Mouse (Mus musculus): ENCODE results near the gene Cacna1a. TPM values are rescaled to one million over a fixed set of nuclear protein-coding genes. Genes with fewer than 3 reads are reported as not detected.
A peak's percentile ranks its signal among the peaks of the same experiment; 100 is the strongest.

The Cacna1a gene
- polyA plus RNA-seq, 1 experiment from 2014 or later = 1.3 TPM

DNA sequence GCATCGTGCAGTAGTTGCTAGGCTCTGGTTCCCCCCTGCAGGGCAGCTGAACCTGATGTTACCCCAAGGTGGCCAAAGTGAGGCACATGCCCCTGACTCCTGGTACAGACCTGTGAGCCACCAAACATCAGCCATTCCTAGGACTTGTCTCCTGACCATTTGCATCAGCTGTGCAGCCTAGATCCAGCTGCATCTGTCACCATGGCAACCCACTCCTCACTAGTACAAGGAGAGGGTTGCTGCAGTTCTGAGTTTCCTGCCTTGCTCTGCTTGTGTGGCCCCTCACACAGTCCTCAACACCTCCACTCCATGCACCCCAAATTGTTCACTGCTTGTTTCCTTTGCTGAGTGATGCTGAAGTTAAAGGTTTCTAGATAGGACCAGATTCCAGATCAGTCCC is 175.8 kb downstream of the Cacna1a start:
- POLR2A ChIA-PET = no interaction called here
- ATAC-seq (no peak), DNase-seq (ENCODE audit: low read depth, low spot score) (no peak)
- TF ChIP-seq CTCF (IDR thresholded peaks at IDR 0.05) = no peak
- CTCF ChIA-PET = no interaction called here
- peaks cover 27% of the 10 kb centered on the region for H3K27me3 ChIP-seq
- in situ Hi-C loops (cut with MboI; ENCODE audit: low pct_unique_long_range_greater_than_20kb) = no loop called here

DNA sequence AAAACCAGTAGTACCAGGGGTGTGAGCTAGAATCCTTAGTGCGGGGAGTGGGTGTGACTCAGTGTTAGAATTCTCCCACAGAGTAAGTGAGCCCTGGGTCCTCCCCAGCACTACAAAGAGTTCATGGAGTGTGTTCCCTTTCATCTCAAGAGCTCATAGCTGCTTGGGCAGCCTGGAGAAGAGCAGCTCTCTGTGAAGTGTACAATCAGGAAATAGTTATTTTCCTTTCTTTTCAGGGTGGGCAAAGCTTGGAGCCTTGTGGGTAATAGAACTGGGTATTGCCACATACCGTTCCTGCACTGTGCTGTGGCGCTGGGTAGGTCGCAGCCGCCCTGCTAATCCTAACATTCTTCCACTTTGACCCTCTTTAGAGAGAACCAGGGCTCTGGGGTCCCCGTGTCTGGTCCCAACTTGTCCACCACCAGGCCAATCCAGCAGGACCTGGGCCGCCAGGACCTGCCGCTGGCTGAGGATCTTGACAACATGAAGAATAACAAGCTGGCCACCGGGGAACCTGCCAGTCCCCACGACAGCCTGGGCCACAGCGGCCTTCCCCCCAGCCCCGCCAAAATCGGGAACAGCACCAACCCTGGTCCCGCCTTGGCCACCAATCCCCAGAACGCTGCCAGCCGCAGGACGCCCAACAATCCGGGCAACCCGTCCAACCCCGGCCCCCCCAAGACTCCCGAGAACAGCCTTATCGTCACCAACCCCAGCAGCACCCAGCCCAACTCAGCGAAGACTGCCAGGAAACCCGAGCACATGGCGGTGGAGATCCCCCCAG is 177.5 kb downstream of the Cacna1a start:
- POLR2A ChIA-PET = no interaction called here
- CTCF ChIA-PET = interaction anchor here (1.0 kb wide), 1 partner anchor 8 kb away, joined by 3 read pairs; no protein-coding TSS in a partner anchor

GRCm38 (mm10) chr8:84566816-84567413 is 178.7 kb downstream of the Cacna1a start:
- DNase-seq (ENCODE audit: low read depth, low spot score) = no peak
- no peak for TF ChIP-seq CTCF (IDR thresholded peaks at IDR 0.05)
- H3K27me3 ChIP-seq = peaks cover 24% of the 10 kb centered on the region
- in situ Hi-C loops (cut with MboI; ENCODE audit: low pct_unique_long_range_greater_than_20kb) = no loop called here
- CTCF ChIA-PET = no interaction called here
- no peak for ATAC-seq
- POLR2A ChIA-PET = no interaction called here

More for the DNA sequence above, 177.5 kb downstream of the Cacna1a start:
- in situ Hi-C loops (cut with MboI; ENCODE audit: low pct_unique_long_range_greater_than_20kb) = no loop called here
- ATAC-seq (no peak), DNase-seq (ENCODE audit: low read depth, low spot score) (no peak)
- no peak for TF ChIP-seq CTCF (IDR thresholded peaks at IDR 0.05)
- peaks cover 21% of the 10 kb centered on the region for H3K27me3 ChIP-seq

GRCm38 (mm10) chr8:84567541-84567940 is 179.3 kb downstream of the Cacna1a start:
- DNase-seq (ENCODE audit: low read depth, low spot score) (no peak), ATAC-seq (no peak)
- POLR2A ChIA-PET = no interaction called here
- CTCF ChIA-PET = no interaction called here
- no peak for TF ChIP-seq CTCF (IDR thresholded peaks at IDR 0.05)
- peaks cover 26% of the 10 kb centered on the region for H3K27me3 ChIP-seq
- in situ Hi-C loops (cut with MboI; ENCODE audit: low pct_unique_long_range_greater_than_20kb) = no loop called here

DNA sequence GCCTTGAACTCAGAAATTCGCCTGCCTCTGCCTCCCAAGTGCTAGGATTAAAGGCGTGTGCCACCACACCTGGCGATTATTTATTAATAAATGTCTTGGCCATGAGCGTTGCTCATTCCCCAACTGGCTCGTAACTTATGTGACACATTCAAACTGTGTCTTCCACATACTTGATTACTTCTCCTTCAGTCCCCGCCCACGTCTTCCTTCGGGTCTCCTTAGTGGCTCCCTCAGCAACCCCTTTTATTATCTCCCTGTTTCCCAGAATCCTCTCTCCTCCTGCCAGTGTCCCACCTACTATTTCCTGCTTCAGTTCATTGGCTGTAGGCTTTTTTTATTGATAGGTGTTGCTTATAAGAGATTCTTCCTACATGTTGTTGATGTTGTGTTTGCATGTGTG is 180.5 kb downstream of the Cacna1a start:
- ATAC-seq (no peak), DNase-seq (ENCODE audit: low read depth, low spot score) (no peak)
- TF ChIP-seq CTCF (IDR thresholded peaks at IDR 0.05) = no peak
- in situ Hi-C loops (cut with MboI; ENCODE audit: low pct_unique_long_range_greater_than_20kb) = no loop called here
- ChIA-PET CTCF (no interaction called here), POLR2A (no interaction called here)
- peaks cover 23% of the 10 kb centered on the region for H3K27me3 ChIP-seq

- ChIA-PET CTCF (interaction anchor here (1.1 kb wide), 1 partner anchor 11 kb away, joined by 3 read pairs; no protein-coding TSS in a partner anchor), POLR2A (no interaction called here)
- H3K27me3 ChIP-seq = peaks cover 24% of the 10 kb centered on the region
- TF ChIP-seq CTCF (IDR thresholded peaks at IDR 0.05) = no peak
- in situ Hi-C loops (cut with MboI; ENCODE audit: low pct_unique_long_range_greater_than_20kb) = loop anchor here (5.0 kb wide), 1 partner anchor 208 kb away; no protein-coding TSS in a partner anchor
- no peak for DNase-seq (ENCODE audit: low read depth, low spot score)
- ATAC-seq = no peak
Measured at GRCm38 (mm10) chr8:84569921-84570673, 181.9 kb downstream of the Cacna1a start.

DNA sequence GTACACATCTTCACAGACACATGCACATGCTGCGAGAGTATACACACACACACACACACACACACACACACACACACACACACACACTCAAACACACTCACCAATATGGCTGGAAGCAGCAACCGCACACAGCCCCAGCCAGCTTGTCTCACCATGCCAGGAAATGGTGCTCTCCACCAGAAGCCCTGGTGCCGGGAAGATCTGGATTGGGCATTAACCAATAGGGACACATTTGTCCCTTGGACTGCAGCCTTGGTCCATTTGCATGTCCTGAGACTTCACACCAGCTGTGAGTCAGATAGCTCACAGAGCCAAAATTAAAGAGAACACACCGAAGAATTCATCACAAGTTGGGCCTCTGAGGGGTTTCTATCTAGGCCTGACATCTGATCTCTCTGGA is 189.2 kb downstream of the Cacna1a start:
- DNase-seq (ENCODE audit: low read depth, low spot score) = no peak
- CTCF ChIA-PET = no interaction called here
- TF ChIP-seq CTCF (IDR thresholded peaks at IDR 0.05) = no peak
- in situ Hi-C loops (cut with MboI; ENCODE audit: low pct_unique_long_range_greater_than_20kb) = no loop called here
- ATAC-seq = no peak
- H3K27me3 ChIP-seq = peaks cover 20% of the 10 kb centered on the region
- POLR2A ChIA-PET = no interaction called here

- in situ Hi-C loops (cut with MboI; ENCODE audit: low pct_unique_long_range_greater_than_20kb) = no loop called here
- peaks cover 17% of the 10 kb centered on the region for H3K27me3 ChIP-seq
- DNase-seq (ENCODE audit: low read depth, low spot score) (no peak), ATAC-seq (no peak)
- POLR2A ChIA-PET = no interaction called here
- CTCF ChIA-PET = interaction anchor here (0.8 to 1.0 kb wide), 2 partner anchors 9 to 13 kb away, joined by 3 to 4 read pairs; no protein-coding TSS in a partner anchor
- TF ChIP-seq CTCF (IDR thresholded peaks at IDR 0.05) = peak; percentile 68
Measured at GRCm38 (mm10) chr8:84579595-84579994, 191.4 kb downstream of the Cacna1a start.

DNA sequence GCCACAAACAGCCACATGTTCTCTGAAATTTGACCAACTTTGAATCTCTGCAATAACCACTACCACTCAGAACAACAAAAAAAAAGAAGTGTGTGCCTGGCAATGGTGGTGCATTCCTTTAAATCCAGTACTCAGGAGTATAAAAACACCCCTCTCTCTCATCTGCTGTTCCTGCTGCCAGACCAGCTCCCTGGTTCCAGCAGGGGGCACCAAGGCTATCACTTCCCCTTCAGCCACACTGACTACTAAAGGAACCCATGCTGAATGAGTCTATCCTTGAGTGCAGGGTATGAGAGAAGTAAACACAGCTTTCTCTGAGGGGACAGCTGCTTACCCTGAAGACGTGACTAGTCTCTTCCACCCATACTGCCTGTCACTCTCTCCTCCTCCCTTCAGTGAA is 197.1 kb downstream of the Cacna1a start:
- TF ChIP-seq CTCF (IDR thresholded peaks at IDR 0.05) = no peak
- POLR2A ChIA-PET = no interaction called here
- in situ Hi-C loops (cut with MboI; ENCODE audit: low pct_unique_long_range_greater_than_20kb) = no loop called here
- CTCF ChIA-PET = interaction anchor here (0.9 to 1.8 kb wide), 2 partner anchors 10 to 228 kb away, joined by 3 to 12 read pairs; no protein-coding TSS in a partner anchor
- peaks cover 16% of the 10 kb centered on the region for H3K27me3 ChIP-seq
- DNase-seq (ENCODE audit: low read depth, low spot score) (no peak), ATAC-seq (no peak)

GRCm38 (mm10) chr8:84586221-84586620 is 198.0 kb downstream of the Cacna1a start:
- in situ Hi-C loops (cut with MboI; ENCODE audit: low pct_unique_long_range_greater_than_20kb) = no loop called here
- no peak for DNase-seq (ENCODE audit: low read depth, low spot score)
- ATAC-seq = no peak
- no peak for TF ChIP-seq CTCF (IDR thresholded peaks at IDR 0.05)
- CTCF ChIA-PET = no interaction called here
- peaks cover 16% of the 10 kb centered on the region for H3K27me3 ChIP-seq
- POLR2A ChIA-PET = no interaction called here

DNA sequence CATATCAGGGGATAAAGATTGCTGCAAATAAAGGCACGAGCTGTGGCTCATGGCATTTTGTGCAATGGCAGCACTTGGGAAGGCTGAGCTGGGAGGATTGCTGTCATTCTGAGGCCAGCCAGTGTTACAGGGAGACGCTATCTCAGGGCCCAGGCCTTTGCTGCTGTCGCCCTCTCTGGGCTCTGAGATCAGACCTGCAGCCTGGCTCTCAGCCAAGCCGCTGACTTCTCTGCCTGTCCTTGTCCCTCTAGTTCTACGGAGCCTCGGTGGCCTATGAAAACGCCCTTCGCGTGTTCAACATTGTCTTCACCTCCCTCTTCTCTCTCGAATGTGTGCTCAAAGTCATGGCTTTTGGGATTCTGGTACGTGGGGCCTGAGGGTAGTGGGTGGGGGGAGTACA is 200.3 kb downstream of the Cacna1a start:
- no peak for TF ChIP-seq CTCF (IDR thresholded peaks at IDR 0.05)
- H3K27me3 ChIP-seq = peaks cover 24% of the 10 kb centered on the region
- ATAC-seq (no peak), DNase-seq (ENCODE audit: low read depth, low spot score) (no peak)
- in situ Hi-C loops (cut with MboI; ENCODE audit: low pct_unique_long_range_greater_than_20kb) = no loop called here
- ChIA-PET POLR2A (no interaction called here), CTCF (interaction anchor here (0.9 to 1.3 kb wide), 3 partner anchors 9 to 50 kb away, joined by 3 read pairs; no protein-coding TSS in a partner anchor)
